Mouse (Mus musculus): ENCODE measurements around the gene Tnfrsf11a. TPM values are rescaled to one million over a fixed set of nuclear protein-coding genes. Genes with fewer than 3 reads are reported as not detected.
"Not testable (repeated sequence)": the region's sequence is repeated elsewhere in the genome, so short reads cannot be mapped to it uniquely, and the experiment has no call there.

Gene Tnfrsf11a
- total RNA-seq (2021) = 1 to 10 TPM; 2.8 to 2.9 TPM

DNA sequence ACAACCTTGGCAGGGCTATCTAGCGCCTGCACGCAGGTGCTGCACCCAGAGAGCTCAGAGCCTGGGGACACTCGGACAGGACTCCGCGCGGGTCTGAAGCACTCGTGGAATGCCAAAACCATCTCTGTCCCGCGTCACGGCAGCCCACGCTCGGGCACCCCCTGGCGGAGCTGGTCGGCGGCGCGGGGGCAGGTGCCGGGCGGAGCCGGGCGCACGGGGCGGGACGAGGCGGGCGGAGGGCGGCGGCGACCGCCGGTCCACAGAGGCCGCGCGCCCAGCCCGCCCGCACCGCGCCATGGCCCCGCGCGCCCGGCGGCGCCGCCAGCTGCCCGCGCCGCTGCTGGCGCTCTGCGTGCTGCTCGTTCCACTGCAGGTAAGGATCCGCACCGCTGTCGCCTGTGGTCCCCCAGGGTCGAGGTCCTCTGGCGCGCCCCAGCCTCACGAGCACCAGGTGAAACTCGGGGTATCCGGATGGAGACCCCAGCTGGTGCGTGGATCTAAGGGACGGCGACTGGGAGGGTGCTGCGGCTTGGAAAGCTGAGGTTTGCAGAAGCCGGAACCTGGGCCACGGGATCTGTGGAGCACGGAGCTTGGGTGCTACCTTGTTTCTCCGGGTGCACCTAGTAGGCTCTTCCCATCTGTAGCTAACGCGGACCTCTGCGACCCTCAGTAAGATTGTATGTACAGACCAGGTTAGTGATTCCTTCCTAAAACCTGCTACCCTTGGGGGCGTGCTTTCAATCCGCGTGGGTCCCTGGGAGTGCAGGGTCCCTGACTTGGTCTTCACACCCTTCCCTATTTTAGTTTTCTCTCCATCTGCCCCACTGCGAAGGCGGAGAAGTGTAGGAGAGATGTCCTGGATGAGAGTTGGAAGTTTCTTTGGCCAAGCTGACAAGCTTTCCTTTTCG is at the start of gene Tnfrsf11a:
Gene Tnfrsf11a, plus strand, starts transcription at position 262 of the 908 bp plus-strand sequence.
- peak; percentile 47 to 53 for DNase-seq

- DNase-seq = no peak
These were observed 45.2 kb upstream of the Tnfrsf11a start for GRCm38 (mm10) chr1:105735318-105735717.

GRCm38 (mm10) chr1:105738334-105738733 is 42.2 kb upstream of the Tnfrsf11a start:
- no peak for DNase-seq

DNA sequence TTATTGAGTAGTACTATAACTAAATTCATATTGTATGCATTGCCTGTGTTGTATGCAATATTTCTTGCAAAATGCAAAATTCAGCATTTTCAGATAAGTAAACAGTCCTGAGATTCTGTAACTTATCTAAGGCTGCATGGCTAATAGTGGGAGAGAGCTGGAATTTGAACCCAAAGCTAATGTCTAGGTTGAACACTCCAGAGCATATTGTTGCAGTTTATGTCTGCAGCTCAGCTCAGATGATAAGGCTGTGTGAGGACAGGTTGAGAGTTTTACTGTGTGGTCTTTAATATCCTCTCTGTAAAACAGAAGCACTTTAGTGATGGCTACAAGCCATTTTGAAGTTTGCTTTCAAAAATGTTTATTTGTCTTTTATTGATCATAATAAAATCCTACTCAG is 41.0 kb upstream of the Tnfrsf11a start:
- DNase-seq = no peak

GRCm38 (mm10) chr1:105742481-105742880 is 38.0 kb upstream of the Tnfrsf11a start:
- DNase-seq = no peak

DNA sequence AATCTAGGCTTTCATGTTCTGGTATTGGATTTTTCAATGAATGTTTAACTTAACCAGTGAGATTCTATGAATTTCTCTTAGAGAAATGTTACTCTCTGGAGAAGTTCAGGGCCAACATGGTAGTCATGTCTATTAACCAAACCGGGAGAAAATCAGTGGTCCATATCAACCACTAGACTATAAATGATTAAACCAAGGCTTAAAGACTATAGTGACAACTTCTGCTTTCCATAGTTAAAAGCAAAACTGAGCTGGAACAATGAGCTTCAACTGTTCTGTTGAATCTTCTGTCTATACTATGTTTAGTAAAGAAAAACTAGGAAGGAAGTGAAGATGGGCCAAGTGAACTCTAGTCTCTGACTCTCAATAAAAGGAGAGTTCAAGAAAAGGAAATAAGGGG is 34.1 kb upstream of the Tnfrsf11a start:
- no peak for DNase-seq

DNA sequence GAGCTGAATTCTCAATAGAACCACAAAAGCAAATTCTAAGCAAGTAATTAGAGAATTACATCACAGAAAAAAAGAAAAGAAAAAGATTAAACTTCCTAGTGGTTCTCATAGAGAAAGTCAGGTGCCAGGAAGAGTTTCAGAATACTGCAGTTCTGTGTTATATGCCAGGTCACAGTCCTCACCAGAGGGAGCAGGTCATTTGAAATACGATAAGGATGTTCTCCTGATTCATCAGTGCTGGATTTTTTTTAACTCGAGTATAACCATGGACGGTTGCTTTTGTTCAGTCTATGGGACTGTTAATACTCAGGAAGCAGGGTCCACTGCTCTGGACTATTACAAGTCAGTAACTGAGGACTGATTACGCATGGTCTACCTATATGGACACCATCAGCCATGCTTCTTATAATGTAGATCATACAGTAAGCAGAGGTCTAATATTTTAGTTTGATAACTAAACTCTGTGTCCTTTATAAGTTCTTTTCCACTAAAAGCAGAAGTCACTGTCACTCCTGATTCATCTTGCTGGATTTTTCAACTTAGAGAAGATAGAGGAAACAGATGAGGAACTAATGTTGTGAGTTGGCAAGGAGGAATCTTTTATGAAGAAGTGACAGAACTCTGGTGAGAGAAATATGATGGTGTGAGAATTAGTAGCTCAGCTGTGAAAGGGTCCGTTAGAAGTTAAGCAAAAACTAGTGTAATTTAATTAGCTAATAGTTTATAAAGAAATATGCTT is 33.5 kb upstream of the Tnfrsf11a start:
- DNase-seq = no peak

DNA sequence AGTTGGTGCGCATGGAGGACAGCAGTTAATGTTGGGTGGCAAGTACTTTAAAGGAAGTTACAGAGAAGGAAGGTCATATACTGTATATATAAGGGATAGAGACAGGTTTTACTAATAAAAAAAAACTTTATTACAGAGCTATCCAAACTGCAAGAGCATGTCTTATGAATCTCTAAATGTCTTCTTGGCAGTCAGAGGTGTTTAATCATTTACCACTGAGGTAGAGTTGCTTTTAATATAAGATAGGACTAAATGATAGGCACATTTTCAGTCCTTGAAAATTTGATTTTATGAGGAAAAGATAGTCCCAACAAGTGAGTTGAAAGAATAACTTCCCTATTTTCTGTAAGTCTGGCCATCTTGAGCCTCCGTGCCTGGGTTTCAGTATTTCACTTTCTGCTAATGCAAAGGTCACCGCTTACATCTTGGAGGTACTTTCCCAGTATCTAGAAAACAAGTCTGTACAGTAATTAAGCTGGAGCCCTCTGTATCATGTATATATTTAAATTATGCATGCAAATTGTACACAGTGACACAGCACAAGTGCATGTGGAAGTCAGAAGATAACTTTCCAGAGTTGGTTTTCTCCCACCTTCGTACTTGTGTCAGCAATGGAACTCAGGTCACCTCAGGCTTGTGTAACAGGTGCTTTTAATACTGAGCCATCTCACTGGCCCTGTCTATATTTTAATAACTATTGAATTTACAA is 32.3 kb upstream of the Tnfrsf11a start:
- DNase-seq = no peak

DNA sequence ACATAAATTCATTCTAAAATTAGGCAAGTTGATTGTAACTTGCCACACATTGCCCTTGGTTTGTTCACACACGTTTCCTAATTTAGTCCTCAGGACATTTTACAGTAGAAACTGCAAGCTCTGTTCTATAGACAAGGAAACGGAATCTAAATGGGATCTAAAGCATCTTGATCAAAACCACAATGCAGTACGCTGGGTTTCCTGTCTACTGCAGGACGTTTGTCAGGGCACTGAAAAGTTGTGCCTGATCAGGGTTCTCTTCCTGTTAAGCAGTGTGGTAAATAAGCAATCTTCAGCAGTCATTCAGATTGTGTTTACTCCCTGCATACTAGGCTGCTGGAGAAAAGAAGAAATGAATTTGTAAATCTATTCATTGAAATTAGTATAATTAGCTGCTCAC is 28.3 kb upstream of the Tnfrsf11a start:
- no peak for DNase-seq

- no peak for DNase-seq
These were observed 27.6 kb upstream of the Tnfrsf11a start for GRCm38 (mm10) chr1:105752944-105753343.

DNA sequence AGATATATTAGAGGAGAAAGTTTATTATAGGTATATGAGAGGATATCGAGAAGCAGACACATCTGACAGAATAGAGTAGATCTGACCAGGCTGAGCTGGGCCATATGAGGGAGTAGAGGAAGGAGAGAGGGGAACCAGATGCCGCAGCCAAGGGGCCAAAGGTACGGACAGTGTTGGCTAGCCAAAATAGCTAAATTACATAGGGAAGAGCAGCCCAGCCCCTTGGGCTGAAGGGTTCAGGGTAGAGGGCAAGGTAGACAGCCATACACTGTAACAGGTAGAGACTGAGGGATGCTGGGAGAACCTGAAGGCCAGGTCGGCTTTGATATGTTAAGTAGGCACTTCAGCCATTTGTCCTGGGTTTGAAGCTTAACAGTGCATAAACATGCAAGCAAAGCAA is 21.7 kb upstream of the Tnfrsf11a start:
- no peak for DNase-seq

DNA sequence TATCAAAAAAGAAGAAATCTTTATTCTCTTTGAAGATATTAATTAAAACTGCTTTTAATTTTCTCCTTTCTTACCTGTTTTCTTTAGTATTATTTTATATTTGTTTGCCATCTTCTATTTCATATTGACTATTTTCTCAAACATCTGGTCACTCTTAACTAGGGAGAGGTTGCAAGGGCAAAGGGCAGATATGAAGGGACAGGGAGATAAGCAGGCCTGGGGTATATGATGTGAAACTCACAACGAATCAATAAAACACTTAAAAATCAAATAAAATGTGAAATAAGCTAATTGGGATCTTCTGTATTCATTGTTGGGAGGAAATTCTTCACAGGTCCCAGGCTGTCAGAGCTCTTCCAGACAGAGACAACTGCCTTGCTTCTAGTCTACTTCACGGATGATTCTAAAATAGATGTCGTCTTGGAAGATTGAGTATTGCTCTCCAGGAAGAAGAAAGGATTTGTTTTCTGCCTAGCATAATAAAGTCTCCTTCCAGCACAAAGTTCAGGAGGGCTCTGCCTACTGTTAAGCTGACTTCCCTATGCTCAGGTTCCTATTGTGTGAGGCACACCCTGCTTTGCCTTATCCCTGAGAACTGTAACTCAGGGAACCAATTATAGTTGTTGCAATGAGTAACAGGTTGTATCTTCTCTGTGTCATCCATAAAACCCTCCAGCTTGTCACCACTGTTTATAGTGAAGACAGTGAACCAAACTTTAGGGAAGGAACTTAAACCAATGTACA is 20.9 kb upstream of the Tnfrsf11a start:
- DNase-seq = no peak

DNA sequence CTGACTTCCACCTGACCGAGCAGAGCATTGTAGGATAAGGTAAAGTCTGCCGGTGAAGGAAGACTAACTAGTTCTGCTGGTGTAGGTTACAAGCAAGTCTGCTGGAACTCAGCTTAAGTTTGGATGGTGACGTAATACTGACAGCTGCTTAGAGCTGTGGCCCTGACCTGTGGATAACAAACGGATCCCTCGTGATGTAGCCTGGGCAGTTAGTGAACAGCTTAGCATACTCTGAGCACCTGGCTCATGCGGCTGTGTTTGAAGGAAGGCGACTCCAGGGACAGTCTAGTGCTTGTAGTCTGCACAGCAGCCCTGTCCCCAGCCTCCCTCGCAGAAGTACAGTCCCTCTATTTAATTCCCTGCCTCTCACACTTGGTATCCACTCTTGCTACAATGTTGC is 14.9 kb upstream of the Tnfrsf11a start:
- no peak for DNase-seq

DNA sequence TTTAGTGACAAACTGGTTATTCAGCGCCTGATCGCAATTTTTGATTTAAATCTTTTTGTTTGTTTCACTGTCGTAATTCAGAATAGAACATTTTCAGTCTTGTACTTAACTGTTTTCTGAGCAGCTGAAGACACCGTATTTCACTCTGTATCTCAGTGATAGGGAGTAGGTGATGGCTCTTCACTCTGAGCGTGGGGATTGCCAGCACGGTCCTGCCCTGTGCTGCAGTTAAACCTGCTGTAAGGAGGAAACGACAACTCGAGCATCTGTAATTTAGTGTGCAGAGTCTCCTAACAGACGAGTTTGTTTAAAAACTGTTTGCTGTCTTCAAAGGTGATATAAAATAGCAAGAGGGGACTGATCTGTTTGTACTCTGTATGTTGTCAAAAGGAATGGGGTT is 14.4 kb upstream of the Tnfrsf11a start:
- not testable (repeated sequence) for DNase-seq

DNA sequence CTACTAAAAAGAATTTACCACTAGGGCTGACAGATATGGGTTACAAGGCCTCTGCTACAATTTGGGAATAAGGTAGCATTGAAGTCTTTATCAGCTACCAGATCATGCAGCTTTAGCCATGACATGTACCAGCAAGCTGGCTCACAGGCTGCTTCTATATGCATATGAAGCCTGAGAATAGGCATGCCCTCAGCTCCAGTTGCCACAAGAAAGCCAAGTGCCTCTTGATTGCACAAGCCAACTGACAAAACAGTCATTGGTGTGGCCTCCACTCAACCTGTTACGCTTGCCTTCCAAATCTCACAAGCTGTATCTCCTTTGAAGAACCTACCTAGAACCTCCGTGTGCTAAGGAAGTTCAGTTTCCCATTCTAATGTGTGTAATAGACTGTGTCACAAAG is 12.1 kb upstream of the Tnfrsf11a start:
- DNase-seq = no peak

- no peak for DNase-seq
These were observed 9.8 kb upstream of the Tnfrsf11a start for GRCm38 (mm10) chr1:105770685-105771084.

GRCm38 (mm10) chr1:105776426-105776825 is 4.1 kb upstream of the Tnfrsf11a start:
- DNase-seq = no peak

GRCm38 (mm10) chr1:105780079-105780456 is 450 bp upstream of the Tnfrsf11a start:
- DNase-seq = no peak

- peak in 1 of 2 experiments; percentile 2 for DNase-seq
These were observed 1.1 kb downstream of the Tnfrsf11a start for GRCm38 (mm10) chr1:105781391-105782146.

GRCm38 (mm10) chr1:105784257-105785016 is 3.9 kb downstream of the Tnfrsf11a start:
- no peak for DNase-seq

DNA sequence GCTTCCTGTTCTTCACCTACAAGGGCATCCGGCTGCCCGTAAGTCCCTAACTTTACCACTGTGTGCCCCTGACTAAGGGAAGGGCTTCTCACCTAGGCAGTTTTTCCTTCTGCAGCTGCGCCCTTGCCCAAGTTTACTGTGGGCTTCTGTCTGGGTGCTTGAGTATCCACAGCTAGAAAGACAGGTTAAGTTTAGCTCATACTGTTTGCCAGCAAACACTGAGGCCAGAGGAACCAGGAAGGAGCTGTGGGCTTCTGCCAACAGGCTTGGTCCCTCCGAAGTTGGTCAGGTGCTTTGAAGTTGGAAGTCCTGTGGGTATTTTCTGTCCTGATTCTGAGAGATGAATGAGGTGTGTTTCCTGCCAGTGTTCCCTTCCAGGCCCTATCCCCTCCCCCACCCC is 4.6 kb downstream of the Tnfrsf11a start:
- no peak for DNase-seq

Data from layer of hippocampus, postnatal 36 days (tissue).